Mouse (Mus musculus) testis, adult 2 months (tissue): Measurements from ENCODE around the gene Ap2m1. TPM values are rescaled to one million over a fixed set of nuclear protein-coding genes. Genes with fewer than 3 reads are reported as not detected.

ENCODE experiments used
- H3K27ac ChIP-seq: fragments of 200-500 bp; 2 replicates; pipeline ENCODE4 v1.5.1; 2012; ENCODE audit warnings: low read depth, low read length; ENCODE audit not compliant: control insufficient read depth, insufficient read depth
- H3K27me3 ChIP-seq: fragments of 200-500 bp; 2 replicates; pipeline ENCODE4 v1.6.1; 2012; ENCODE audit warnings: mild to moderate bottlenecking, low read length, moderate library complexity; ENCODE audit not compliant: control insufficient read depth, insufficient read depth
- H3K36me3 ChIP-seq: fragments of 200-500 bp; 2 replicates; pipeline ENCODE4 v1.6.1; 2012; ENCODE audit warnings: mild to moderate bottlenecking, low read length; ENCODE audit not compliant: control insufficient read depth, insufficient read depth
- H3K4me1 ChIP-seq: fragments of 200-500 bp; 2 replicates; pipeline ENCODE4 v1.6.1; 2012; ENCODE audit warnings: low read length; ENCODE audit not compliant: control insufficient read depth, insufficient read depth
- H3K4me3 ChIP-seq: fragments of 200-500 bp; 2 replicates; pipeline ENCODE4 v1.5.1; 2012; ENCODE audit warnings: low read depth, mild to moderate bottlenecking, low read length, moderate library complexity, mixed read lengths; ENCODE audit not compliant: control insufficient read depth
- CTCF ChIP-seq: fragments of 200-500 bp; IDR thresholded peaks from 2 replicates; pipeline ENCODE4 v1.5.1; 2012; ENCODE audit warnings: low read depth, mild to moderate bottlenecking, inconsistent platforms, low read length, moderate library complexity; ENCODE audit not compliant: control insufficient read depth, insufficient read depth, insufficient replicate concordance
- POLR2A ChIP-seq: fragments of 200-500 bp; IDR thresholded peaks from 2 replicates; pipeline ENCODE4 v1.6.1; 2012; ENCODE audit warnings: low read depth, mild to moderate bottlenecking, inconsistent platforms, low read length, moderate library complexity; ENCODE audit not compliant: control insufficient read depth
- polyA plus RNA-seq: library from polyadenylated mRNA; depleted of rRNA; stranded (reverse); fragments of >200 nt; gene quantifications from 2 replicates; pipeline ENCODE4 v1.2.3, GENCODE M21; 2012

Gene Ap2m1
- polyA plus RNA-seq, 1 experiment, result 119 TPM

GRCm38 (mm10) chr16:20516032-20516431, 19.2 kb upstream of the Ap2m1 start:
- Histone ChIP-seq H3K27ac (no peak overlapping the region), H3K36me3 (no peaks in the 10 kb centered on the region), H3K4me3 (no peak overlapping the region; the same call in 1 of the 2 replicates), H3K27me3 (no peaks in the 10 kb centered on the region), H3K4me1 (peaks cover 12% of the 10 kb centered on the region)
- TF ChIP-seq CTCF (no peak), POLR2A (no peak)

GRCm38 (mm10) chr16:20516726-20517201, 18.5 kb upstream of the Ap2m1 start, which contains the start of gene Dvl3:
TSS of gene Dvl3 (plus strand) at chr16:20516982.
- Histone ChIP-seq H3K36me3 (no peaks in the 10 kb centered on the region), H3K27me3 (no peaks in the 10 kb centered on the region), H3K27ac (peak within 1 kb of the TSS; percentile 68), H3K4me3 (peak within 1 kb of the TSS; percentile 93), H3K4me1 (peaks cover 12% of the 10 kb centered on the region)
- 0 out of 2 replicates have a peak, but pooled peaks have one; percentile 52 for TF ChIP-seq POLR2A
- no peak for TF ChIP-seq CTCF

- H3K4me1 ChIP-seq, result peaks cover 12% of the 10 kb centered on the region
- no peaks in the 10 kb centered on the region for H3K36me3 ChIP-seq
- H3K27ac ChIP-seq, result peak overlapping the region; percentile 68; the same call in 1 of the 2 replicates
- peak overlapping the region; percentile 93 for H3K4me3 ChIP-seq
- TF ChIP-seq POLR2A (no peak), CTCF (no peak)
- H3K27me3 ChIP-seq, result no peaks in the 10 kb centered on the region
Measured at GRCm38 (mm10) chr16:20517216-20517615, 18.1 kb upstream of the Ap2m1 start.

GRCm38 (mm10) chr16:20517701-20518374, 17.4 kb upstream of the Ap2m1 start:
- peak overlapping the region; percentile 29 for H3K27ac ChIP-seq
- H3K4me3 ChIP-seq, result peak overlapping the region; percentile 93

GRCm38 (mm10) chr16:20523886-20524285, 11.4 kb upstream of the Ap2m1 start:
- H3K36me3 ChIP-seq, result no peaks in the 10 kb centered on the region
- no peak overlapping the region for H3K4me3 ChIP-seq
- H3K27me3 ChIP-seq, result no peaks in the 10 kb centered on the region
- H3K4me1 ChIP-seq, result no peaks in the 10 kb centered on the region
- TF ChIP-seq CTCF (no peak), POLR2A (no peak)
- no peak overlapping the region for H3K27ac ChIP-seq

More at GRCm38 (mm10) chr16:20517701-20518374, 17.4 kb upstream of the Ap2m1 start:
- H3K27me3 ChIP-seq, result no peaks in the 10 kb centered on the region
- no peak for TF ChIP-seq CTCF
- no peak for TF ChIP-seq POLR2A
- peaks cover 12% of the 10 kb centered on the region for H3K4me1 ChIP-seq
- H3K36me3 ChIP-seq, result no peaks in the 10 kb centered on the region

GRCm38 (mm10) chr16:20528779-20529178, 6.5 kb upstream of the Ap2m1 start:
- H3K27me3 ChIP-seq, result no peaks in the 10 kb centered on the region
- TF ChIP-seq CTCF (no peak), POLR2A (no peak)
- H3K4me3 ChIP-seq, result no peak overlapping the region
- H3K4me1 ChIP-seq, result no peaks in the 10 kb centered on the region
- H3K27ac ChIP-seq, result no peak overlapping the region
- H3K36me3 ChIP-seq, result no peaks in the 10 kb centered on the region; the same call in 1 of the 2 replicates

GRCm38 (mm10) chr16:20529375-20529774, 5.9 kb upstream of the Ap2m1 start:
- H3K4me1 ChIP-seq, result no peaks in the 10 kb centered on the region
- no peak for TF ChIP-seq POLR2A
- TF ChIP-seq CTCF, result no peak
- H3K27me3 ChIP-seq, result no peaks in the 10 kb centered on the region
- no peak overlapping the region for H3K27ac ChIP-seq
- no peaks in the 10 kb centered on the region; the same call in 1 of the 2 replicates for H3K36me3 ChIP-seq
- no peak overlapping the region for H3K4me3 ChIP-seq
